Mouse (Mus musculus) limb, embryonic 12.5 days (tissue): ENCODE results near the gene Sod1. TPM values are rescaled to one million over a fixed set of nuclear protein-coding genes. Genes with fewer than 3 reads are reported as not detected.
"Not testable (repeated sequence)": the region's sequence is repeated elsewhere in the genome, so short reads cannot be mapped to it uniquely, and the experiment has no call there.

Source experiments
- ATAC-seq: fragments of 200-750 bp; cut with Nextera tagmentation; 2 replicates; pipeline ENCODE4 v1.8.0; 2017; ENCODE audit warnings: low read depth, moderate TSS enrichment; ENCODE audit not compliant: insufficient number of reproducible peaks, insufficient read depth, low FRiP score, low TSS enrichment
- H3K27ac ChIP-seq: fragments of 300-500 bp; sonication (generic); 2 replicates; pipeline ENCODE4 v1.5.1; 2016; ENCODE audit warnings: mild to moderate bottlenecking, moderate library complexity
- H3K27me3 ChIP-seq: fragments of 300-500 bp; sonication (generic); 2 replicates; pipeline ENCODE4 v1.6.1; 2016; ENCODE audit warnings: mild to moderate bottlenecking, moderate library complexity
- H3K36me3 ChIP-seq: fragments of 300-500 bp; sonication (generic); 2 replicates; pipeline ENCODE4 v1.6.1; 2016; ENCODE audit warnings: mild to moderate bottlenecking, moderate library complexity
- H3K4me1 ChIP-seq: fragments of 300-500 bp; sonication (generic); replicated peaks from 2 replicates; pipeline ENCODE4 v1.6.1; 2016
- H3K4me2 ChIP-seq: fragments of 300-500 bp; sonication (generic); 2 replicates; pipeline ENCODE4 v1.6.1; 2016; ENCODE audit warnings: mild to moderate bottlenecking, moderate library complexity
- H3K4me3 ChIP-seq: fragments of 300-500 bp; sonication (generic); replicated peaks from 2 replicates; pipeline ENCODE4 v1.5.1; 2016; ENCODE audit warnings: mild to moderate bottlenecking
- H3K9ac ChIP-seq: fragments of 300-500 bp; sonication (generic); replicated peaks from 2 replicates; pipeline ENCODE4 v1.6.1; 2016; ENCODE audit warnings: mild to moderate bottlenecking, moderate library complexity
- H3K9me3 ChIP-seq: fragments of 300-500 bp; sonication (generic); 2 replicates; pipeline ENCODE4 v1.6.1; 2016; ENCODE audit warnings: mild to moderate bottlenecking, moderate library complexity
- WGBS: fragments of 180-500 bp; shearing (Covaris S2); methylation state at CpG from one replicate; pipeline ENCODE4 v1.1.7; 2016; 5-methylcytosine and 5-hydroxymethylcytosine counted together
- polyA plus RNA-seq: library from polyadenylated mRNA; unstranded; fragments of >200 nt; fragmentation: Nextera tagmentation; extraction: Ambion mirVana; gene quantifications from 2 replicates; pipeline ENCODE4 v1.2.1, GENCODE M21; 2016

The Sod1 gene
- polyA plus RNA-seq, 1 experiment from 2014 or later: 1,134 TPM

DNA sequence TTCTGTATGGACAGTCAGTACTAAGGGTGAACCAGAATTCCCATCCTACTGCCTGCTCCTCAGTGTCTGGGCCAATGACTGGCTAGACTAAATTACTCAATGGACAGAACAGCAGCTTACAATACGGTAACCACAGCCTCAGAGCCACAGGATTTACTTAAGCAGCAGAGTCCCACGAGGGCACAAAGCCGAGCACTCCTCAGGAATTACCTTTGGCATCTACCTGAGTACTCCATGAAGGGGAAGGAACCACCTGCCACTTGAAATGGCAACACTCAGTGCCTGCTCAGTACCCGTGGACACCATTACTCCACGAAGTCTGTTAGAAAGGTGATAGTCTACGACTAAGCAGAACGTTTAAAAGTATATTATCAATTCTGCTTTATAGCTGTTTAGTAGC is 10.7 kb downstream of the Sod1 start:
- no peak for ATAC-seq
- no peak overlapping the region for H3K27ac ChIP-seq
- no peak overlapping the region for H3K9ac ChIP-seq
- H3K36me3 ChIP-seq: peaks cover 53% of the 10 kb centered on the region
- no peaks in the 10 kb centered on the region for H3K27me3 ChIP-seq
- no peak overlapping the region for H3K4me2 ChIP-seq
- 89% methylated on average over 7 of the region's 7 CpGs for WGBS
- no peaks in the 10 kb centered on the region for H3K4me1 ChIP-seq
- no peak overlapping the region for H3K4me3 ChIP-seq
- no peaks in the 10 kb centered on the region for H3K9me3 ChIP-seq

DNA sequence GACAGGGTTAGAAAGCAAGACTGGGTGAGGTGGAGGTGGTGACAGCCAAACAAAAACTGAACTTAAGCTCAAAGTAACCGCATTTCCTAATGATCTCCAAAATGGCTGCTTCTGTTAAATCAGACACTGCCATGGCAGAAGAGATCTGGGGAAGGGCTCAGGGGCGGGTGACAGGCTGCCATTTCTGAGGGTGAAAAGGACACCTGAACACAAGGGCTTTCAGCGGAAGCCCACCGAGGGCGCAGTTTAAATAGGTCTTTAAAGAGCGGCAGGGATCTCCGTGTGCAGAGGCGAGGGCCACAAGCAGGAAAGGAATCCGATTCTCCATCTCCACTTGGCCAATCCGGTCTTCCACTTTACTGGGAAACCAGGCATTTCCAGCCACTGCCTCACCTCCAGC is 13.1 kb downstream of the Sod1 start:
- H3K4me1 ChIP-seq: no peaks in the 10 kb centered on the region
- ATAC-seq: no peak
- H3K36me3 ChIP-seq: peaks cover 47% of the 10 kb centered on the region

DNA sequence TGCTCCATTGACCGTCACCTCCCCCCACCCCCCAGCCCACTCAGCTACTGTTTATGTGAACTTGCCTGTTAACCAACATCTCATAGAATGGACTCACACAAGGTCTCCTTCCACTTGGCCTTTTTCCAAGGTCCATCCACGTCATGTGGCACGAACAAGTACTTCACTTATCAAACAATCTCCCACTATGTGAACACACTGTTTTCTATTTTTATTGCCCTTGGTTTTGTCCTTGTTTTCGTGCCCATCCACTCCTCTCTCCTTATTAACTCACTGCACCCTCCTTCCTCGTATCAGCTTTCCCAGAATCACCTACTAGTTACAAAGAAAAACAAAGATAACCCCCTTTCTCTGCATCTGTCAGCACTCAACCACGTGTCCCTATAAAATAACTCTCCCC is 14.1 kb downstream of the Sod1 start:
- 87% methylated on average over 6 of the region's 6 CpGs for WGBS
- Histone ChIP-seq H3K27me3 (no peaks in the 10 kb centered on the region), H3K4me1 (no peaks in the 10 kb centered on the region), H3K4me3 (no peak overlapping the region), H3K4me2 (no peak overlapping the region), H3K9ac (no peak overlapping the region), H3K9me3 (no peaks in the 10 kb centered on the region), H3K27ac (no peak overlapping the region), H3K36me3 (peaks cover 48% of the 10 kb centered on the region)
- ATAC-seq: no peak

More for the DNA sequence above, 13.1 kb downstream of the Sod1 start:
- Histone ChIP-seq H3K4me3 (no peak overlapping the region), H3K9ac (no peak overlapping the region), H3K4me2 (no peak overlapping the region), H3K9me3 (no peaks in the 10 kb centered on the region), H3K27me3 (no peaks in the 10 kb centered on the region), H3K27ac (no peak overlapping the region)
- WGBS: 95% methylated on average over 10 of the region's 10 CpGs

DNA sequence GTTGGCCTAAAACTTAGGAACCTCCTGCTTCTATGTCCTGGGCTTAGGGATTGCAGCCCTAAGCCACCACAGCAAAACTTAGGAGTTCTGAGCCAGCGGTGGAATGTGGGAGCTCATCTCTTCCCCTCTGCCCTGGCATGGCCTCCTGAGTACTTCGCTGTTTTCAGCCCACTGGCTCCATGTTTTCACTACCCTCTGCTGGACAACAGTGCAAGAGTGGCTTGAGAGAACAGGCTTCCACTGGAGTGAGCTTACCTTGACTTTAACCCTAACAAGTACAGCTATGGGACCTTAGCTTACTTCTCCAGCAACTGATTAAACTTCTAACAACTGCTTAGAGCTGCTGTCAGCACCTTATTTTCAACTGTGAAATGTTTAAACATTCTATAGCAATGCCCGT is 14.6 kb downstream of the Sod1 start:
- no peak overlapping the region for H3K27ac ChIP-seq
- no peak overlapping the region for H3K4me2 ChIP-seq
- peaks cover 48% of the 10 kb centered on the region for H3K36me3 ChIP-seq
- no peaks in the 10 kb centered on the region for H3K4me1 ChIP-seq
- H3K4me3 ChIP-seq: no peak overlapping the region
- no peak overlapping the region for H3K9ac ChIP-seq
- no peak for ATAC-seq
- H3K9me3 ChIP-seq: no peaks in the 10 kb centered on the region
- 84% methylated on average over 3 of the region's 3 CpGs for WGBS
- no peaks in the 10 kb centered on the region for H3K27me3 ChIP-seq

DNA sequence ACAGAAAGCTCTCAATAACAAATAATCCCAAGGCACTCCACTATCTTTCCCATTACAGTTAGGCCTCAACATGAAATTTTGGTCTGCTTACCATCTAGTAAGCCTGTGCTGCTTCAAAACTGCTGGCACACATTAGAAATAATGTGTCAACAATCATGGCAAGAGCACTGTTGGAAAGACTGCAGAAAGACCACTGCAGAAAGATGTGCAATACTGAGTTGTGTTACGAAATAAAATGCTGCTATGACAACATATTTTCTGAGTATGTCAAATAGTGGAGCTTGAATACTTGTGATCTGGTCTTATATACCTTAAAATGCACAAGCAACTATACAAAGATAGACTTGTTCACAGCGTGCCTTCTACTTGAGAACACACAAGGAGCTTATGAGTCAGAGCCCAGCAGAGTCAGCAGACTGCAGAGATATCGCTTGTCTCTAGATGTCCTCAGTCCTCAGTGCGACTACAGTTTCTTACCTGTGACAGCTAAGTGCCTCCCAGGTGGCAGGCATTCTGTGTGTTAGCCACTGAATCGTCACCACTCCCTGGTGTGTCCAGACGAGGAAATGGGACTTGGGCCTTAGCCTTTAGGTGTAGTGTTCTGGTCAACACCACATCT is 18.7 kb downstream of the Sod1 start:
- no peaks in the 10 kb centered on the region for H3K9me3 ChIP-seq
- no peak for ATAC-seq
- H3K4me2 ChIP-seq: no peak overlapping the region
- no peak overlapping the region for H3K27ac ChIP-seq
- no peak overlapping the region for H3K4me3 ChIP-seq
- WGBS: 89% methylated on average over 6 of the region's 6 CpGs
- H3K36me3 ChIP-seq: peaks cover 74% of the 10 kb centered on the region
- no peaks in the 10 kb centered on the region for H3K4me1 ChIP-seq
- no peaks in the 10 kb centered on the region for H3K27me3 ChIP-seq
- no peak overlapping the region for H3K9ac ChIP-seq

DNA sequence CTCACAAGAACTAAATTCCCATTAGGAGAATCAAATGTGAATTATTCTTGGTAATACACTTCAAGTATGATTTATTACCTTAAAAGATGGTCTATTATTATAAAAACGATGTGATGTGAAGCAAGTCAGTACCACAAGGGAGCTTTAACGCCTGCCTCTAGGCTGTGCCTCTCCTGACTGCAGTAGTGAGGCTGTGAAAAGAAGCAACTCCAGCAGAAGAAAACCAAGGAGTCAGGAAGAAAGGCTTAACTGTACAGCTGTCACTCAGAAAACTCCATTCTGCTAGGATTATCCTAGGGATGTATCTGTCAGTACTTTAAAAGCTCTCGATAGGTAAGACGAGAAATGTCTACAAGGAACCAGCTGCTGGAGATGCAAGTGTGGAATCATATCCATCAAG is 21.3 kb downstream of the Sod1 start:
- Histone ChIP-seq H3K27me3 (no peaks in the 10 kb centered on the region), H3K9ac (no peak overlapping the region), H3K27ac (no peak overlapping the region), H3K4me2 (no peak overlapping the region), H3K36me3 (peaks cover 87% of the 10 kb centered on the region), H3K4me1 (no peaks in the 10 kb centered on the region), H3K9me3 (no peaks in the 10 kb centered on the region), H3K4me3 (no peak overlapping the region)
- no peak for ATAC-seq
- WGBS: 89% methylated on average over 4 of the region's 4 CpGs

DNA sequence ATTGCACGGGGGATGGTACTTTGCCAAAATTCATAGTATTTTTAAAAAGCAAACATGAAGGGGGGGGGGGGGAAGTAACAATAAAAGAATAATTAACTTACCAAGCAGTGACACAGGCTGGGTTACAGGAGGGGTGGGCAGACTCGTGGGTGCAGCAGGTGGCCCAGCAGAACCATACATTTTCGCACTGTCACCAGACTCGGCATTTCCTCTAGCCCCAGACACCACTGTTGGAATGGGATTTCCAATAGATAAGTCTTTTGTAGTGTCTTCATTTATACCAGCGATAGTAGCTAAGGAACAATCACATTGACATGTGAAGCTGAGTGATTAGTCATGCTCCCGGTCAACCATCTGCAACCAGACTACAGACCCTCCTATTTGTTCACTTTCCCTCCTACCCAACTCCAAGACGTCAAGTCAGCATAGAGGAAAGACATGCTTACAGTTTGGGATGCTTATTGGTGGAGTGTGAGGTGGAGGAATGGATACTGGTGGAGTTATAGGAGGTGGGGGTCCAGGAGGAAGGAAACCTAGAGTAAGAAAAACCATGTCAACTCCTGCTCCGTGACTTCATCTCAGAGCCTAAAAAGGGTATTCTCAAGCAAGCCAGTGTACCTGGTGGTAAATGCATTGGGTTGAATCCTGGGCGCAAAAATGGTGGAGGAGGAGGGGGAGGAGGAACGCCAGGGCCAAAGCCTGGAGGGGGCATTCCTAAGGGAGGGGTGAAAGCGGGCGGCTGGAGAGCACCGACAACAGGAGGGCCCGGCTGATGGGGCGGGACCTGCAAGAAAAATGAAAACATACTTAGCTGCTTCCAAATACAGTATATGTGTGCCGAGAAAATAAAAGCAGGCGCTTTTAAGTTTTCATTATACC is 22.1 kb downstream of the Sod1 start:
- Histone ChIP-seq H3K27ac (no peak overlapping the region), H3K27me3 (no peaks in the 10 kb centered on the region), H3K4me1 (no peaks in the 10 kb centered on the region), H3K9ac (no peak overlapping the region), H3K9me3 (no peaks in the 10 kb centered on the region), H3K4me3 (no peak overlapping the region), H3K36me3 (peaks cover 90% of the 10 kb centered on the region), H3K4me2 (no peak overlapping the region)
- WGBS: 84% methylated on average over 17 of the region's 17 CpGs
- ATAC-seq: no peak

DNA sequence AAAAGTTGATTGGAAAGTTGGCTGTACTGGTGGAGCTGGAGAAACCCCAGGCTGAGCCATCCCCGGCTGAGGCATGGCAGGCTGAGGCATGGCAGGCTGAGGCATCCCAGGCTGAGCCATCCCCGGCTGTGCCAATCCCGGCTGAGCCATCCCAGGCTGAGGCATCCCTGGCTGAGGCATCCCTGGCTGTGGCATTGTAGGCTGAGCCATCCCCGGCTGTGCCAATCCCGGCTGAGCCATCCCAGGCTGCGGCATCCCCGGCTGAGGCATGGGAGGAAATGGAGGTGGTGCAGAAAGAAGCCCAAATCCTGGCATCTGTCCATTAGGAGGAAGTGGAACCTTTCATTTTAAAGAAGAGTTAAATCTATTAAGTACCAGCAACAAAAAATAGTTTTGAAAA is 29.5 kb downstream of the Sod1 start:
- H3K36me3 ChIP-seq: peaks cover 91% of the 10 kb centered on the region

DNA sequence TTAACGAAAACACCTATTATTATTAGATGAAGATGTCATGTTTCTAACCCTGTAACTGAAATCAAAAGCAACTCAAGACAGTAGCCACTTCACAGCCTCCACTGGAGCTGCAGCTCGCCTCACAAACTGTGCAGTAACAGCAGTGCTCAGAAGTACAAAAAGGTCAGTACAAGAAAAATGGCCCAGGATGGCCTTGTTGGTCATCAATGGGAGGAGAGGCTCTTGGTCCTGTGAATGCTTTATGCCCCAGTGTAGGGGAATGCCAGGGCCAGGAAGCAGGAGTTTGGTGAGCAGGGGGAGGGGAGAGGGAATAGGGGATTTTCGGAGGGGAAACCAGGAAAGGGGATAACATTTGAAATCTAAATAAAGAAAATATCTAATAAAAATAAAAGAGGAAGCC is 30.7 kb downstream of the Sod1 start:
- not testable (repeated sequence) for H3K4me1 ChIP-seq, H3K27ac ChIP-seq, H3K9me3 ChIP-seq, H3K27me3 ChIP-seq, H3K9ac ChIP-seq, H3K4me3 ChIP-seq, ATAC-seq, H3K4me2 ChIP-seq
- H3K36me3 ChIP-seq: peaks cover 88% of the 10 kb centered on the region
- 90% methylated on average over 3 of the region's 3 CpGs for WGBS

More for the DNA sequence above, 29.5 kb downstream of the Sod1 start:
- 92% methylated on average over 7 of the region's 7 CpGs for WGBS
- Histone ChIP-seq H3K9me3 (no peaks in the 10 kb centered on the region), H3K27ac (no peak overlapping the region), H3K4me1 (no peaks in the 10 kb centered on the region), H3K4me3 (no peak overlapping the region), H3K9ac (no peak overlapping the region), H3K4me2 (no peak overlapping the region), H3K27me3 (no peaks in the 10 kb centered on the region)
- ATAC-seq: no peak

DNA sequence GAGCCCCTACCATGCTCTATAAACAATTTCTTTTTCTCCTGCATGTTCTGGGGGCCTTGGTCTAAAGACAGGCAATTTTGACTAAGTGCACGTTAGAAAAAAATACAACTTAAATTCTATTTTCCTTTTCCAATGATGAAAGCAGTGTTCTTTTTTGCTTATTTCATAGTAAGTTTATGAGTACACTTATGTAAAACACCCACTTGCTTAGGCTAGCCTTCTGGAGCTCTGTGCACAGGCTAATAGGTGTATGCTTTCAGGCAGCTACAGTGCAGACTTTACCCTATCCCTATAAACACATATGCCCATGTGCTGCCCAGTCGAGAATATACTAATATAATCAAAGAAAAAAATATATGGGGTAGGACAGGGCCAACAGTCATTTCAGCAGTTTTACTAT is 32.0 kb downstream of the Sod1 start:
- ATAC-seq: no peak
- no peaks in the 10 kb centered on the region for H3K9me3 ChIP-seq
- H3K36me3 ChIP-seq: peaks cover 89% of the 10 kb centered on the region
- H3K4me2 ChIP-seq: no peak overlapping the region
- no peaks in the 10 kb centered on the region for H3K4me1 ChIP-seq
- H3K9ac ChIP-seq: no peak overlapping the region
- H3K4me3 ChIP-seq: no peak overlapping the region
- no peaks in the 10 kb centered on the region for H3K27me3 ChIP-seq
- no peak overlapping the region for H3K27ac ChIP-seq
- 89% methylated on average over 2 of the region's 2 CpGs for WGBS

DNA sequence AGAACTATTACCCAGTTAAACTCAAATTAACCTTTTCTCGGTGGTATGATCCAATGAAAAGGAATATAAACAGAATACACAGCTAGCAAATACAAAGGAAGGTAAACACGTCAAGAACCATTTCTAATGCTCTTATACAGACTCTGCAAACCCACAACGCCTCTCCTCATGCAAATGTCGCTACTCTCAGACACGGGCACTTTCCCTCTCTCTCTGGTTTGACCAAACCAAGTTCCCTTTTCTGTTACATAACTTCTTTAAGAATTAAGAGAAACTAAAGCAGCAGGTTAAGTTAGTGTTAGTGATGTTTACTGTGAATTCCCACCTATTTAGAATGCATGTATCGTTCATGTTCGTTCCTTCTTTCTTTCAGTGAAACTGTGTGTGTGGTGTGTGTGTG is 38.4 kb downstream of the Sod1 start:
- H3K9me3 ChIP-seq: no peaks in the 10 kb centered on the region
- H3K27ac ChIP-seq: no peak overlapping the region
- no peaks in the 10 kb centered on the region for H3K27me3 ChIP-seq
- no peak overlapping the region for H3K4me3 ChIP-seq
- H3K4me1 ChIP-seq: no peaks in the 10 kb centered on the region
- no peak overlapping the region for H3K4me2 ChIP-seq
- peaks cover 81% of the 10 kb centered on the region for H3K36me3 ChIP-seq
- no peak for ATAC-seq
- WGBS: 95% methylated on average over 7 of the region's 7 CpGs
- H3K9ac ChIP-seq: no peak overlapping the region
